Mouse (Mus musculus) neural tube, embryonic 15.5 days (tissue): Measurements from ENCODE around the gene Slc17a4. TPM values are rescaled to one million over a fixed set of nuclear protein-coding genes. Genes with fewer than 3 reads are reported as not detected.

Experiments used
- ATAC-seq: fragments of 200-750 bp; cut with Nextera tagmentation; 2 replicates; pipeline ENCODE4 v1.8.0; 2017; ENCODE audit warnings: mild to moderate bottlenecking, moderate TSS enrichment, moderate library complexity; ENCODE audit not compliant: low FRiP score
- H3K27ac ChIP-seq: fragments of 300-500 bp; sonication (generic); replicated peaks from 2 replicates; pipeline ENCODE4 v1.5.1; 2015; ENCODE audit warnings: mild to moderate bottlenecking, inconsistent platforms
- H3K27me3 ChIP-seq: fragments of 300-500 bp; sonication (generic); replicated peaks from 2 replicates; pipeline ENCODE4 v1.6.1; 2015; ENCODE audit warnings: inconsistent platforms
- H3K36me3 ChIP-seq: fragments of 300-500 bp; sonication (generic); 2 replicates; pipeline ENCODE4 v1.6.1; 2015; ENCODE audit warnings: inconsistent platforms
- H3K4me1 ChIP-seq: fragments of 300-500 bp; sonication (generic); 2 replicates; pipeline ENCODE4 v1.6.1; 2015; ENCODE audit warnings: inconsistent platforms
- H3K4me2 ChIP-seq: fragments of 300-500 bp; sonication (generic); 2 replicates; pipeline ENCODE4 v1.6.1; 2015; ENCODE audit warnings: inconsistent platforms, mild to moderate bottlenecking, moderate library complexity
- H3K4me3 ChIP-seq: fragments of 300-500 bp; sonication (generic); replicated peaks from 2 replicates; pipeline ENCODE4 v1.5.1; 2015; ENCODE audit warnings: mild to moderate bottlenecking, inconsistent platforms
- H3K9ac ChIP-seq: fragments of 300-500 bp; sonication (generic); replicated peaks from 2 replicates; pipeline ENCODE4 v1.6.1; 2015; ENCODE audit warnings: mild to moderate bottlenecking, inconsistent platforms
- H3K9me3 ChIP-seq: fragments of 300-500 bp; sonication (generic); replicated peaks from 2 replicates; pipeline ENCODE4 v1.6.1; 2016; ENCODE audit warnings: inconsistent platforms
- WGBS: fragments of 180-500 bp; shearing (Covaris S2); methylation state at CpG from one replicate; pipeline ENCODE4 v1.1.7; 2015; ENCODE audit warnings: mixed read lengths; 5-methylcytosine and 5-hydroxymethylcytosine counted together
- polyA plus RNA-seq: library from polyadenylated mRNA; unstranded; fragments of >200 nt; fragmentation: Nextera tagmentation; extraction: Ambion mirVana; gene quantifications from 2 replicates; pipeline ENCODE4 v1.2.1, GENCODE M21; 2015

Slc17a4 gene
- 0.15 and 1.1 TPM in 2 replicates for polyA plus RNA-seq

GRCm38 (mm10) chr13:23914376-23915167 is at the start of gene Slc17a4:
TSS of gene Slc17a4 (minus strand) at chr13:23915009.
- Histone ChIP-seq H3K27ac (no peak within 1 kb of the TSS), H3K4me2 (no peak within 1 kb of the TSS), H3K4me3 (no peak within 1 kb of the TSS), H3K9ac (no peak within 1 kb of the TSS), H3K36me3 (no peaks in the 10 kb centered on the region), H3K4me1 (no peaks in the 10 kb centered on the region), H3K27me3 (no peaks in the 10 kb centered on the region), H3K9me3 (no peaks in the 10 kb centered on the region)
- no peak for ATAC-seq
- WGBS = 60% methylated on average over 9 of the region's 9 CpGs

- Histone ChIP-seq H3K4me3 (no peak overlapping the region), H3K4me1 (0 out of 2 replicates have a peak, but pooled peaks cover 2% of the 10 kb centered on the region), H3K27ac (no peak overlapping the region), H3K36me3 (no peaks in the 10 kb centered on the region), H3K4me2 (no peak overlapping the region), H3K27me3 (no peaks in the 10 kb centered on the region), H3K9ac (no peak overlapping the region), H3K9me3 (no peaks in the 10 kb centered on the region)
- ATAC-seq = no peak
- 23% methylated on average over 2 of the region's 2 CpGs for whole genome bisulfite sequencing
Observed at GRCm38 (mm10) chr13:23959776-23960175, 45.0 kb upstream of the Slc17a4 start.

GRCm38 (mm10) chr13:23950928-23951327 is 36.1 kb upstream of the Slc17a4 start:
- no peak for ATAC-seq
- Histone ChIP-seq H3K9ac (no peak overlapping the region), H3K9me3 (no peaks in the 10 kb centered on the region), H3K4me2 (no peak overlapping the region), H3K36me3 (no peaks in the 10 kb centered on the region), H3K27ac (no peak overlapping the region), H3K4me3 (no peak overlapping the region), H3K4me1 (peaks cover 4% of the 10 kb centered on the region; the same call in 1 of the 2 replicates), H3K27me3 (no peaks in the 10 kb centered on the region)
- WGBS = 74% methylated on average over 3 of the region's 3 CpGs

GRCm38 (mm10) chr13:23949484-23950246 is 34.9 kb upstream of the Slc17a4 start:
- Histone ChIP-seq H3K27ac (peak overlapping the region; percentile 43; the same call in 1 of the 2 replicates), H3K27me3 (no peaks in the 10 kb centered on the region), H3K9ac (no peak overlapping the region), H3K9me3 (no peaks in the 10 kb centered on the region), H3K4me2 (no peak overlapping the region), H3K4me1 (peaks cover 4% of the 10 kb centered on the region; the same call in 1 of the 2 replicates), H3K4me3 (no peak overlapping the region), H3K36me3 (no peaks in the 10 kb centered on the region)
- WGBS = 29% methylated on average over 14 of the region's 14 CpGs
- ATAC-seq = peak; percentile 81

GRCm38 (mm10) chr13:23946254-23946653 is 31.4 kb upstream of the Slc17a4 start:
- no peak for ATAC-seq
- Histone ChIP-seq H3K4me2 (no peak overlapping the region), H3K36me3 (no peaks in the 10 kb centered on the region), H3K27me3 (no peaks in the 10 kb centered on the region), H3K9me3 (no peaks in the 10 kb centered on the region), H3K4me3 (no peak overlapping the region), H3K9ac (no peak overlapping the region), H3K4me1 (peaks cover 4% of the 10 kb centered on the region; the same call in 1 of the 2 replicates), H3K27ac (no peak overlapping the region)
- WGBS = 10% methylated on average over 2 of the region's 2 CpGs

- H3K4me1 ChIP-seq = no peaks in the 10 kb centered on the region
- no peak overlapping the region for H3K4me2 ChIP-seq
- H3K9me3 ChIP-seq = no peaks in the 10 kb centered on the region
- no peaks in the 10 kb centered on the region for H3K27me3 ChIP-seq
- H3K36me3 ChIP-seq = no peaks in the 10 kb centered on the region
- no peak overlapping the region for H3K4me3 ChIP-seq
- H3K9ac ChIP-seq = no peak overlapping the region
- 61% methylated on average over 2 of the region's 2 CpGs for WGBS
- no peak overlapping the region for H3K27ac ChIP-seq
- no peak; the same call in 1 of the 2 replicates for ATAC-seq
Observed at GRCm38 (mm10) chr13:23942861-23943260, 28.1 kb upstream of the Slc17a4 start.

GRCm38 (mm10) chr13:23940291-23940690 is 25.5 kb upstream of the Slc17a4 start:
- no peaks in the 10 kb centered on the region for H3K27me3 ChIP-seq
- H3K9ac ChIP-seq = no peak overlapping the region
- no peaks in the 10 kb centered on the region for H3K36me3 ChIP-seq
- H3K27ac ChIP-seq = no peak overlapping the region
- 54% methylated on average over 6 of the region's 6 CpGs for WGBS
- H3K9me3 ChIP-seq = no peaks in the 10 kb centered on the region
- no peak overlapping the region for H3K4me3 ChIP-seq
- no peaks in the 10 kb centered on the region for H3K4me1 ChIP-seq
- ATAC-seq = no peak
- H3K4me2 ChIP-seq = no peak overlapping the region

GRCm38 (mm10) chr13:23938699-23939098 is 23.9 kb upstream of the Slc17a4 start:
- no peaks in the 10 kb centered on the region for H3K4me1 ChIP-seq
- no peaks in the 10 kb centered on the region for H3K36me3 ChIP-seq
- H3K27ac ChIP-seq = no peak overlapping the region
- ATAC-seq = no peak
- H3K9me3 ChIP-seq = no peaks in the 10 kb centered on the region
- WGBS = 93% methylated on average over 1 of the region's 1 CpGs
- H3K4me2 ChIP-seq = no peak overlapping the region
- H3K9ac ChIP-seq = no peak overlapping the region
- H3K4me3 ChIP-seq = no peak overlapping the region
- H3K27me3 ChIP-seq = no peaks in the 10 kb centered on the region

GRCm38 (mm10) chr13:23934211-23934520 is 19.4 kb upstream of the Slc17a4 start, which contains the start of gene Hist1h2aa:
TSS of gene Hist1h2aa (plus strand) at chr13:23934462.
- no peak within 1 kb of the TSS for H3K9ac ChIP-seq
- ATAC-seq = no peak
- no peak within 1 kb of the TSS for H3K4me2 ChIP-seq
- no peaks in the 10 kb centered on the region for H3K9me3 ChIP-seq
- H3K27me3 ChIP-seq = no peaks in the 10 kb centered on the region
- WGBS = 95% methylated on average over 10 of the region's 10 CpGs
- no peak within 1 kb of the TSS for H3K4me3 ChIP-seq
- H3K36me3 ChIP-seq = no peaks in the 10 kb centered on the region
- H3K27ac ChIP-seq = no peak within 1 kb of the TSS
- H3K4me1 ChIP-seq = no peaks in the 10 kb centered on the region

GRCm38 (mm10) chr13:23933421-23934210 is 18.8 kb upstream of the Slc17a4 start, which contains the start of gene Hist1h2ba:
TSS of gene Hist1h2ba (minus strand) at chr13:23934156.
- no peak within 1 kb of the TSS for H3K4me2 ChIP-seq
- H3K27ac ChIP-seq = no peak within 1 kb of the TSS
- no peaks in the 10 kb centered on the region for H3K27me3 ChIP-seq
- 95% methylated on average over 39 of the region's 39 CpGs for WGBS
- H3K9ac ChIP-seq = no peak within 1 kb of the TSS
- H3K4me1 ChIP-seq = no peaks in the 10 kb centered on the region
- H3K36me3 ChIP-seq = no peaks in the 10 kb centered on the region
- H3K9me3 ChIP-seq = no peaks in the 10 kb centered on the region
- no peak for ATAC-seq
- H3K4me3 ChIP-seq = no peak within 1 kb of the TSS

- Histone ChIP-seq H3K4me3 (no peak overlapping the region), H3K27ac (no peak overlapping the region), H3K27me3 (no peaks in the 10 kb centered on the region), H3K4me1 (no peaks in the 10 kb centered on the region), H3K9me3 (no peaks in the 10 kb centered on the region), H3K36me3 (no peaks in the 10 kb centered on the region), H3K4me2 (no peak overlapping the region), H3K9ac (no peak overlapping the region)
- no peak for ATAC-seq
- 79% methylated on average over 11 of the region's 11 CpGs for WGBS
Observed at GRCm38 (mm10) chr13:23930904-23931303, 16.1 kb upstream of the Slc17a4 start.
